Mouse (Mus musculus) forebrain, embryonic 16.5 days (tissue): Measurements from ENCODE around the gene Homer3. TPM values are rescaled to one million over a fixed set of nuclear protein-coding genes. Genes with fewer than 3 reads are reported as not detected.
A peak's percentile ranks its signal among the peaks of the same experiment; 100 is the strongest.

ENCODE experiments used
- ATAC-seq: fragments of 200-750 bp; cut with Nextera tagmentation; 2 replicates; pipeline ENCODE4 v1.8.0; 2017; ENCODE audit warnings: mild to moderate bottlenecking, moderate library complexity
- H3K27ac ChIP-seq: fragments of 300-500 bp; sonication (generic); 2 replicates; pipeline ENCODE4 v1.5.1; 2014; ENCODE audit warnings: low read length, control low read depth
- H3K27me3 ChIP-seq: fragments of 300-500 bp; sonication (generic); replicated peaks from 2 replicates; pipeline ENCODE4 v1.6.1; 2014; ENCODE audit warnings: low read length; ENCODE audit not compliant: control insufficient read depth, insufficient read depth
- H3K36me3 ChIP-seq: fragments of 300-500 bp; sonication (generic); 2 replicates; pipeline ENCODE4 v1.6.1; 2014; ENCODE audit not compliant: control insufficient read depth, insufficient read depth
- H3K4me1 ChIP-seq: fragments of 300-500 bp; sonication (generic); replicated peaks from 2 replicates; pipeline ENCODE4 v1.6.1; 2014; ENCODE audit warnings: low read length; ENCODE audit not compliant: control insufficient read depth, insufficient read depth
- H3K4me2 ChIP-seq: fragments of 300-500 bp; sonication (generic); 2 replicates; pipeline ENCODE4 v1.6.1; 2014; ENCODE audit warnings: mild to moderate bottlenecking, low read length, control low read depth
- H3K4me3 ChIP-seq: fragments of 300-500 bp; sonication (generic); replicated peaks from 2 replicates; pipeline ENCODE4 v1.5.1; 2014; ENCODE audit warnings: mild to moderate bottlenecking, low read length, control low read depth
- H3K9ac ChIP-seq: fragments of 300-500 bp; sonication (generic); replicated peaks from 2 replicates; pipeline ENCODE4 v1.6.1; 2014; ENCODE audit warnings: low read depth, low read length, control low read depth
- H3K9me3 ChIP-seq: fragments of 300-500 bp; sonication (generic); 2 replicates; pipeline ENCODE4 v1.6.1; 2016; ENCODE audit warnings: low read length; ENCODE audit not compliant: control insufficient read depth
- WGBS: fragments of 180-500 bp; shearing (Covaris S2); extraction: QIAGEN DNeasy Blood & Tissue Kit; methylation state at CpG from one replicate; pipeline ENCODE4 v1.1.7; 2014; 5-methylcytosine and 5-hydroxymethylcytosine counted together
- polyA plus RNA-seq: library from polyadenylated mRNA; unstranded; fragments of >200 nt; fragmentation: Nextera tagmentation; extraction: Ambion mirVana; gene quantifications from 2 replicates; pipeline ENCODE4 v1.2.1, GENCODE M21; 2015

Gene Homer3
- 47.2 and 49.4 TPM in 2 replicates for polyA plus RNA-seq

DNA sequence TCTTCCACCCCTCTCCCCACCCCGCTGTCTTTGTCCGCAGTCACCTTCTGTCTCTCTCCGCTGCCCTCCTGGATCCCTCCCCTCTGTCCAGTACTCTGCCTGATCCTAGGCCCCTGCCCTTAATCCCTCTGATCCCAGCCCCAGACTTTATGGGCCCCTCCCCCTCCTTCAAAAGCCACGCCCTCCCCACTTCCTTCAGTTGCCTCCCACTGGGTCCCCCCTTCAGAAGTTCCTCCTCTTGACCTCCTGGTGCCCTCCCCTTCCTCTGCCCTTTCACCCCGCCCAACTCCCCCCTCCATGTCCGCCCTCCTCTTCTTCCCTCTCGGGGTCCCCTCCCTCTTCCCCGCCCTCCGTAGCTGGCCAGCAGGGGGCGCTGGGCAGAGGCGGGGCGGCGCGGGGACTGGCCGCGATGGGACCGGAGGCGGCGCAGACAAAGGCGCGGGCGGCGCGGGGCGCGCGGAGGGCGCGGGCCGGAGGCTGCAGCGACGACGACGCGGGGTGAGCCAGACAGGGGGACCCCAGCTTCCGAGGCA lies at the start of gene Homer3:
TSS of gene Homer3 (plus strand) at position 225 of the 533 bp plus-strand sequence.
- peaks cover 20% of the 10 kb centered on the region for H3K36me3 ChIP-seq
- peaks cover 11% of the 10 kb centered on the region for H3K4me1 ChIP-seq
- peak within 1 kb of the TSS; percentile 68 for H3K4me3 ChIP-seq
- peak within 1 kb of the TSS; percentile 91 for H3K4me2 ChIP-seq
- H3K27ac ChIP-seq = peak within 1 kb of the TSS; percentile 71
- 0% methylated on average over 34 of the region's 36 CpGs for WGBS
- H3K9me3 ChIP-seq = no peaks in the 10 kb centered on the region
- ATAC-seq = peak; percentile 85
- H3K9ac ChIP-seq = peak within 1 kb of the TSS; percentile 85
- H3K27me3 ChIP-seq = no peaks in the 10 kb centered on the region

DNA sequence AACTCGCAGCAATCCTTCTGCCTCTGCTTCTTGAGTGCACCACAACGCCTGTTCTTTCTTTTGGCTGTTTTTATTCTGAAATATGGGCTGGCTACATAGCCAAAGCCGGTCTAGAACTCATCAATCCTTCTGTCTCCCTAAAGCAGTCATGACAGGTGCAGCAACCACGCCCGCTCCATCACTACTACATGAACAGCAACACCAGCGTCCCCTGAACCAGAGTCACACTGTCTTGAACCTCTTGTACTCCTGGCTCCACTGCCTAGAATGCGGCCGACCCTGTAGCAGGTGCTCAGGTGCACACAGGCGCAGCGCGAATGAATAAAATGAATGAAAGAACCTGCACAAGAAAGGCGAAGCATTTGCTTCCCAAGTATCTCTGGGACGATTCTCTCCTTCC lies 49.0 kb upstream of the Homer3 start:
- ATAC-seq = peak; percentile 16
- peak overlapping the region; percentile 65 for H3K4me2 ChIP-seq
- H3K4me3 ChIP-seq = peak overlapping the region; percentile 87
- peak overlapping the region; percentile 93 for H3K9ac ChIP-seq
- H3K9me3 ChIP-seq = no peaks in the 10 kb centered on the region
- no peaks in the 10 kb centered on the region for H3K27me3 ChIP-seq
- H3K36me3 ChIP-seq = peaks cover 26% of the 10 kb centered on the region
- peak overlapping the region; percentile 94 for H3K27ac ChIP-seq
- 7% methylated on average over 13 of the region's 13 CpGs for WGBS
- H3K4me1 ChIP-seq = peaks cover 22% of the 10 kb centered on the region

DNA sequence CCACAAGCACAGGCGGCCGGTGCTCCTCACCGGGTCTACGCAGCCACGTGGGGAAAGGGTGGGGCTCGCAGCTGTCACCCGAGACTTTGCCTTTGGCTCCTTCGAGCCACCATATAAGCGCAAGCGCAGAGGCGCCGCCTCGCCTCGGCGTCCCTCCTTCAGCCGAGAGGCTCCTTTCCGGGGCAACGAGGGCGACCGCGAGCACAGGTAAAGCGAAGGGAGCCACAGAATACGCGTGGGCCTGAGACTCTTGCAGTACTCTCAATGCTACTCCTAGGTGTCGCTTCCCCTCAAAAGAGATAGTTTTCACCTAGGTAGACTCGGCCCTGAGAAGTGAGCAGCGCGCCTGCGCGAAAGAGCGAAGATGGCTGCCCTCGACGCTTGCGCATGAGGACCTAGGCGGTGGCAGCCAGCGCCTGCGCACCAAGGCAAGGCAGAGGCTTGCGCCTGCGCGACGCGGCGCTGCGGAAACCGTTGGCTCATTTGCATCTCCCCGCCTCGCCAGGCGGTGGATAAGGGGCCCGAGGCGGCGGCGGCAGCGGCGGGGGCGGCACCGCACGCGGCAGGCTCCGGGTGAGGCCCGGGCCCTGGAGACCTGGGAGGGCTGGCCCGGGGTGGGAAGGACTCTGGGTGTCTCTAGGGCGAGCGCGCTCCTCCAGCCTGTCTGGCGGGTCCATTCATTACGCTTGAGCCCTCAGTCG lies 48.4 kb upstream of the Homer3 start, which contains the start of the genes Sugp2 and Armc6:
TSS of gene Sugp2 (plus strand) at position 147 of the 701 bp plus-strand sequence.
TSS of gene Armc6 (minus strand) at position 387 of the 701 bp plus-strand sequence.
- Histone ChIP-seq H3K9me3 (no peaks in the 10 kb centered on the region), H3K4me2 (peak within 1 kb of the TSS; percentile 75), H3K9ac (peak within 1 kb of the TSS; percentile 93), H3K4me1 (peaks cover 22% of the 10 kb centered on the region), H3K27me3 (no peaks in the 10 kb centered on the region), H3K4me3 (peak within 1 kb of the TSS; percentile 87), H3K36me3 (peaks cover 24% of the 10 kb centered on the region), H3K27ac (peak within 1 kb of the TSS; percentile 94)
- peak; percentile 97 for ATAC-seq
- WGBS = under 1% methylated on average over 67 of the region's 67 CpGs

DNA sequence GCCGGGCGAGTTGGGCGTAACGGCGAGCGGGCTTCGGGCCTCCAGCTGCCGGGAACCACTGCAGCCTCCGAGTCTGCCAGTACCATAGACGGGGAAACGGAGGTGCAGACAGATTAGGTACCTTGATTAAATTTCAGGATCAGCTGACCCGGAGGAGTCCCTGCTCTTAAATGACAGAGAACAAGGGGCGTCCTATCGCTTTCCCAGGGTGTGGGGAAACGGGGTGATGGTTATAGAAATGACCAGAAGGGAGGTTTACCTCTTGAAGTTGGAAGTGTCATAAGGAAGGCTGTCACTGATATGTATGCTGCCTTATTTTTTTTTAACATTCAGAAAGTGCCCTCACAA lies 47.9 kb upstream of the Homer3 start:
- Histone ChIP-seq H3K9me3 (no peaks in the 10 kb centered on the region), H3K4me3 (peak overlapping the region; percentile 87), H3K36me3 (peaks cover 19% of the 10 kb centered on the region), H3K27ac (peak overlapping the region; percentile 94), H3K27me3 (no peaks in the 10 kb centered on the region), H3K4me1 (peaks cover 22% of the 10 kb centered on the region), H3K4me2 (peak overlapping the region; percentile 75), H3K9ac (peak overlapping the region; percentile 93)
- ATAC-seq = no peak
- WGBS = under 1% methylated on average over 15 of the region's 15 CpGs

DNA sequence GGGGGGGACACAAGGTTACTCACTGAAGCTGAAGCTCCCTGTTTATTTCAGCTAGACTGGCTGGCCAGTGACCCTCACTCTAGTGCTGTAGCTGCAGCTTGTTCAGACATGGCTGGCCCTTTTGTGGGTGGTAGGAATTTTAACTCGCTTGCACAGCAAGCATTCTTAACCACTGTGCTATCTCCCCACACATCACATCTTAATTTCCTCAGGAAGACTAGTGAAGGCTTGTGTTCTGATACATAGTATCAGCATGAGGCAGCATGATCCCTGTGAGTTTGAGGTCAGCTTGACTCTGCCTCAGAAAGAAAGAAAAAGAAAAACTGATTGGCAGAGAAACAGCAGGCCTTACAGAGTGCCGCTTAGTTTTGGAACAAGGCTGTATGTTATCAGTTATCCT lies 44.8 kb upstream of the Homer3 start:
- no peaks in the 10 kb centered on the region for H3K27me3 ChIP-seq

DNA sequence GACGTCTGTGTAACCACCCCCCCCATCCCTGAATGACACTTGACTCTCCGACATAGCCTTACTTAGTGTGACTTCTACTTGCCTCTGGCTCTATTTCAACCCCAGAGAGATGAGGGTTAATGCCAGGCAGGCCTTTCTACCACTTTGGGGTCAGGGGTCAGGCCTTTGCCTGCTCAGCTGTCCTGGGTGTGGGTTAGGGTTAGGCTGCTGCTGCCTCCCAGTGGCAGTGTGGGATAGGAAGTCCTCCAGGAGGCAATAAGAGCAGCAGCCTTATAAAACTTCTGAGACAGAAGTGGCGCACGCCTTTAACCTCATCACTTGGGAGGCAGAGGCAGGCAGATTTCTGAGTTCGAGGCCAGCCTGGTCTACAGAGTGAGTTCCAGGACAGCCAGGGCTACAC lies 42.0 kb upstream of the Homer3 start:
- Histone ChIP-seq H3K9ac (no peak overlapping the region), H3K9me3 (no peaks in the 10 kb centered on the region), H3K27ac (no peak overlapping the region), H3K4me2 (no peak overlapping the region), H3K27me3 (no peaks in the 10 kb centered on the region), H3K36me3 (peaks cover 43% of the 10 kb centered on the region), H3K4me1 (peaks cover 15% of the 10 kb centered on the region), H3K4me3 (no peak overlapping the region)
- ATAC-seq = no peak
- 94% methylated on average over 5 of the region's 5 CpGs for WGBS

More for the DNA sequence above, 44.8 kb upstream of the Homer3 start:
- Histone ChIP-seq H3K9ac (no peak overlapping the region), H3K4me3 (no peak overlapping the region), H3K9me3 (no peaks in the 10 kb centered on the region), H3K4me1 (peaks cover 20% of the 10 kb centered on the region), H3K4me2 (no peak overlapping the region), H3K27ac (no peak overlapping the region), H3K36me3 (peaks cover 31% of the 10 kb centered on the region)
- ATAC-seq = no peak
- 92% methylated on average over 2 of the region's 2 CpGs for WGBS

DNA sequence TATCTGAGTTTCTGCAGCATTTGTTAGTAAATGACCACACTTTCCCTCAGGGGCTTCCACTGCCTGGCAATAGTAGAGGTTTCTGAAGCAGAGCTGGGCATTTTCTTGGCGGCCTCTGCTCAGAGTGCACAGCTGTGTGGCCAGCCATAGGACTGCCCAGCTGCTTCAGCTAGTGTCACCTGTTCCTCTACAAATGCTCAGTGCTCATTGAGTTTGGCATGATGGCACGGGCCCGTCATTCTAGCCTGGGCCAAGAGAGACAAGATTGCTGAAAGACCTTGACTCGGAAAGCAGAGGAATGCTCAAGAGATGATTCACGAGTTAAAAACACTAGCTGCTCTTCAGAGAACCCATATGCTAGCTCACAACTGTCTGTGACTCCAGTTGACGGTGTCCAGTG lies 36.0 kb upstream of the Homer3 start:
- no peak for ATAC-seq
- WGBS = 90% methylated on average over 6 of the region's 6 CpGs
- peaks cover 31% of the 10 kb centered on the region for H3K36me3 ChIP-seq

DNA sequence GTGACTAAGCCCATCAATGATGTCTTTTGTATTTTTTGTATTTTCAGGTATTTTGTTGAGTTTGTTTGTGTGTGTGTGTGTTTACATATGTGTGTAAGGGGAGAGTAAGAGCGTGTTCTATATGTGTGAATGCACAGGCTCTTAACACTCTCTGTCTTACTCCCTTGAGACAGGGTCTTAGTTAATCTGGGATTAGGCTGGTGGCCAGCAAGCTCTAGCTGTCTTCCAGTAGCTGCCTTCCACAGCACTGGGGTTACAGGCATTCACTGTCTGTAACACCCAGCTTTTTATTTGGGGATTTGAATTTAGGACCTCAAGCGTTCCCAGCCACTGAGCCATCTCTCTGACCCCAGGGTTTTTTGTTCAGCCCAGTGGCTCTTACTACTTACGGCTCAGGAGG lies 34.8 kb upstream of the Homer3 start:
- no peaks in the 10 kb centered on the region for H3K27me3 ChIP-seq
- H3K4me1 ChIP-seq = peaks cover 13% of the 10 kb centered on the region; the same call in 1 of the 2 replicates
- H3K9me3 ChIP-seq = no peaks in the 10 kb centered on the region
- no peak overlapping the region for H3K4me3 ChIP-seq
- WGBS = 87% methylated on average over 3 of the region's 3 CpGs
- H3K4me2 ChIP-seq = no peak overlapping the region
- no peak overlapping the region for H3K27ac ChIP-seq
- no peak for ATAC-seq
- H3K9ac ChIP-seq = no peak overlapping the region
- H3K36me3 ChIP-seq = peaks cover 39% of the 10 kb centered on the region

More for the DNA sequence above, 36.0 kb upstream of the Homer3 start:
- H3K4me3 ChIP-seq = no peak overlapping the region
- no peaks in the 10 kb centered on the region for H3K27me3 ChIP-seq
- no peaks in the 10 kb centered on the region for H3K9me3 ChIP-seq
- H3K9ac ChIP-seq = no peak overlapping the region
- H3K4me1 ChIP-seq = peaks cover 13% of the 10 kb centered on the region; the same call in 1 of the 2 replicates
- H3K4me2 ChIP-seq = no peak overlapping the region
- no peak overlapping the region for H3K27ac ChIP-seq

DNA sequence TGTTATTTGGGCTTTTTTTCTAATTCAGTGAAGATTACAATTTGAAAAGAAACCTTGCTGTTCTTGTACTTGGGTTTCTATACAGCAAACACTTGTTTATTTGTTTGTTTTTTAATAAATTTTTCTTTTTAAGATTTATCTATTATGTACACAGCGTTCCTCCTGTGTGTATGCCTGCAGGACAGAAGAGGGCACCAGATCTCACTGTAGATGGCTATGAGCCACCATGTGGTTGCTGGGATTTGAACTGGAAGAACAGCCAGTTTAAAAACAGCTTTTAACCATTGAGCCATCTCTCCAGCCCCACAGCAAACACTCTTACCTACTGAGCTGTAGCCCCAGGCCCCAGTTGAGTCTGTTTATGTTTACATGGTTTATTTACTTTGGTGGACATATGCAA lies 28.0 kb upstream of the Homer3 start:
- no peak for ATAC-seq
- H3K9me3 ChIP-seq = no peaks in the 10 kb centered on the region
- H3K9ac ChIP-seq = no peak overlapping the region
- no peak overlapping the region for H3K27ac ChIP-seq
- no peak overlapping the region for H3K4me2 ChIP-seq
- WGBS = 75% methylated on average over 1 of the region's 1 CpGs
- H3K27me3 ChIP-seq = no peaks in the 10 kb centered on the region
- H3K4me1 ChIP-seq = no peaks in the 10 kb centered on the region
- H3K4me3 ChIP-seq = no peak overlapping the region
- H3K36me3 ChIP-seq = peaks cover 60% of the 10 kb centered on the region
